Mouse (Mus musculus): ENCODE results near the gene Ap2m1. TPM values are rescaled to one million over a fixed set of nuclear protein-coding genes. Genes with fewer than 3 reads are reported as not detected.

The Ap2m1 gene
- polyA plus RNA-seq, 1 experiment from 2014 or later: 573 TPM

GRCm38 (mm10) chr16:20591076-20591705 is 55.9 kb downstream of the Ap2m1 start:
- WGBS: 5% methylated on average over 27 of the region's 48 CpGs

More at GRCm38 (mm10) chr16:20591076-20591705, 55.9 kb downstream of the Ap2m1 start:
- no peak; the same call in 1 of the 2 replicates for ATAC-seq (ENCODE audit: low read depth)
- H3K27me3 ChIP-seq (replicated peaks; ENCODE audit: control insufficient read depth, insufficient read depth, low read length): peaks cover 63% of the 10 kb centered on the region
- H3K4me2 ChIP-seq (ENCODE audit: low read depth, low read length): peak overlapping the region; percentile 79
- H3K4me3 ChIP-seq (ENCODE audit: low read depth, low read length): peak overlapping the region; percentile 54
- no peaks in the 10 kb centered on the region for H3K36me3 ChIP-seq (ENCODE audit: control insufficient read depth, insufficient read depth, low read length)
- no peak overlapping the region for H3K27ac ChIP-seq (replicated peaks; ENCODE audit: low read depth, low read length)
- H3K9ac ChIP-seq (ENCODE audit: low read depth, low read length): no peak overlapping the region
- DNase-seq (ENCODE audit: low spot score): no peak
- no peaks in the 10 kb centered on the region for H3K9me3 ChIP-seq (ENCODE audit: control insufficient read depth, low read length)
- no peaks in the 10 kb centered on the region for H3K4me1 ChIP-seq (ENCODE audit: control insufficient read depth, insufficient read depth, low read length)

Other genes with a start within 250 kb of the Ap2m1 start
- 75.8 and 88.8 TPM in 2 replicates for gene Parl, start 233.1 kb upstream of the Ap2m1 start, polyA plus RNA-seq (2014; fragmentation: Nextera tagmentation; extraction: Ambion mirVana)
- gene Cyp2ab1, start 210.1 kb upstream of the Ap2m1 start, polyA plus RNA-seq (2014; fragmentation: Nextera tagmentation; extraction: Ambion mirVana): 0.07 TPM in 1 of 2 replicates, not detected in the other
- 63.5 and 63.8 TPM in 2 replicates for gene Abcc5, start 109.1 kb upstream of the Ap2m1 start, polyA plus RNA-seq (2014; fragmentation: Nextera tagmentation; extraction: Ambion mirVana)
- gene Eif2b5, start 36.7 kb upstream of the Ap2m1 start, polyA plus RNA-seq (2014; fragmentation: Nextera tagmentation; extraction: Ambion mirVana): 82.4 and 88.0 TPM in 2 replicates
- gene Dvl3, start 18.5 kb upstream of the Ap2m1 start, polyA plus RNA-seq (2014; fragmentation: Nextera tagmentation; extraction: Ambion mirVana): 26.5 and 30.8 TPM in 2 replicates
- 54.2 and 61.5 TPM in 2 replicates for gene Abcf3, start 13.1 kb downstream of the Ap2m1 start, polyA plus RNA-seq (2014; fragmentation: Nextera tagmentation; extraction: Ambion mirVana)
- gene Vwa5b2, start 54.0 kb downstream of the Ap2m1 start, polyA plus RNA-seq (2014; fragmentation: Nextera tagmentation; extraction: Ambion mirVana): 2.2 and 3.1 TPM in 2 replicates
- gene Eef1akmt4, start 76.1 kb downstream of the Ap2m1 start, polyA plus RNA-seq (2014; fragmentation: Nextera tagmentation; extraction: Ambion mirVana): 33.1 and 36.3 TPM in 2 replicates
- gene Gm49333, start 76.1 kb downstream of the Ap2m1 start, polyA plus RNA-seq (2014; fragmentation: Nextera tagmentation; extraction: Ambion mirVana): 0.70 TPM in 1 of 2 replicates, not detected in the other
- gene Alg3, start 76.3 kb downstream of the Ap2m1 start, polyA plus RNA-seq (2014; fragmentation: Nextera tagmentation; extraction: Ambion mirVana): 40.2 and 40.6 TPM in 2 replicates
- gene Camk2n2, start 85.8 kb downstream of the Ap2m1 start, polyA plus RNA-seq (2014; fragmentation: Nextera tagmentation; extraction: Ambion mirVana): 2.1 and 3.0 TPM in 2 replicates
- 3.3 and 5.0 TPM in 2 replicates for gene Ece2, start 94.3 kb downstream of the Ap2m1 start, polyA plus RNA-seq (2014; fragmentation: Nextera tagmentation; extraction: Ambion mirVana)
- gene Psmd2, start 116.2 kb downstream of the Ap2m1 start, polyA plus RNA-seq (2014; fragmentation: Nextera tagmentation; extraction: Ambion mirVana): 278 and 312 TPM in 2 replicates
- 153 and 157 TPM in 2 replicates for gene Eif4g1, start 132.8 kb downstream of the Ap2m1 start, polyA plus RNA-seq (2014; fragmentation: Nextera tagmentation; extraction: Ambion mirVana)
- 10.9 and 11.2 TPM in 2 replicates for gene Fam131a, start 157.8 kb downstream of the Ap2m1 start, polyA plus RNA-seq (2014; fragmentation: Nextera tagmentation; extraction: Ambion mirVana)
- 107 and 115 TPM in 2 replicates for gene Polr2h, start 182.2 kb downstream of the Ap2m1 start, polyA plus RNA-seq (2014; fragmentation: Nextera tagmentation; extraction: Ambion mirVana)
- gene Clcn2, start 182.3 kb downstream of the Ap2m1 start, polyA plus RNA-seq (2014; fragmentation: Nextera tagmentation; extraction: Ambion mirVana): 11.9 and 13.3 TPM in 2 replicates
- gene Chrd, start 197.6 kb downstream of the Ap2m1 start, polyA plus RNA-seq (2014; fragmentation: Nextera tagmentation; extraction: Ambion mirVana): 9.1 and 11.7 TPM in 2 replicates
- 0.54 and 0.89 TPM in 2 replicates for gene Thpo, start 199.0 kb downstream of the Ap2m1 start, polyA plus RNA-seq (2014; fragmentation: Nextera tagmentation; extraction: Ambion mirVana)

Data from embryonic facial prominence, embryonic 14.5 days (tissue).